Mouse (Mus musculus) midbrain, embryonic 10.5 days (tissue): ENCODE data around the gene Tacr1. TPM values are rescaled to one million over a fixed set of nuclear protein-coding genes. Genes with fewer than 3 reads are reported as not detected.

Experiments used
- DNase-seq: peaks from one replicate; pipeline ENCODE4 v3.0.0-alpha.2; 2017; ENCODE audit warnings: low spot score
- H3K27ac ChIP-seq: fragments of 300-500 bp; sonication (generic); replicated peaks from 2 replicates; pipeline ENCODE4 v1.5.1; 2016; ENCODE audit warnings: mild to moderate bottlenecking
- H3K27me3 ChIP-seq: fragments of 300-500 bp; sonication (generic); 2 replicates; pipeline ENCODE4 v1.6.1; 2016; ENCODE audit warnings: low read depth, mild to moderate bottlenecking; ENCODE audit not compliant: poor library complexity, severe bottlenecking
- H3K36me3 ChIP-seq: fragments of 300-500 bp; sonication (generic); 2 replicates; pipeline ENCODE4 v1.6.1; 2016; ENCODE audit warnings: mild to moderate bottlenecking, moderate library complexity
- H3K4me1 ChIP-seq: fragments of 300-500 bp; sonication (generic); 2 replicates; pipeline ENCODE4 v1.6.1; 2016
- H3K4me3 ChIP-seq: fragments of 300-500 bp; sonication (generic); 2 replicates; pipeline ENCODE4 v1.5.1; 2016; ENCODE audit warnings: mild to moderate bottlenecking, moderate library complexity
- H3K9me3 ChIP-seq: fragments of 300-500 bp; sonication (generic); replicated peaks from 2 replicates; pipeline ENCODE4 v1.6.1; 2016; ENCODE audit warnings: mild to moderate bottlenecking
- WGBS: fragments of 180-500 bp; shearing (Covaris S2); methylation state at CpG from one replicate; pipeline ENCODE4 v1.1.7; 2016; 5-methylcytosine and 5-hydroxymethylcytosine counted together
- polyA plus RNA-seq: library from polyadenylated mRNA; unstranded; fragments of >200 nt; fragmentation: Nextera tagmentation; extraction: Ambion mirVana; gene quantifications from 2 replicates; pipeline ENCODE4 v1.2.1, GENCODE M21; 2016

Tacr1 gene
- polyA plus RNA-seq, 1 experiment from 2014 or later = 0.33 TPM

GRCm38 (mm10) chr6:82457163-82457763 is 55.1 kb downstream of the Tacr1 start:
- Histone ChIP-seq H3K4me1 (no peaks in the 10 kb centered on the region), H3K4me3 (no peak overlapping the region), H3K9me3 (no peaks in the 10 kb centered on the region), H3K27ac (no peak overlapping the region), H3K36me3 (no peaks in the 10 kb centered on the region), H3K27me3 (no peaks in the 10 kb centered on the region)
- 86% methylated on average over 7 of the region's 7 CpGs for WGBS
- DNase-seq = no peak

- no peak for DNase-seq
- Histone ChIP-seq H3K9me3 (no peaks in the 10 kb centered on the region), H3K27ac (no peak overlapping the region), H3K36me3 (no peaks in the 10 kb centered on the region), H3K4me1 (no peaks in the 10 kb centered on the region), H3K4me3 (no peak overlapping the region), H3K27me3 (no peaks in the 10 kb centered on the region)
- 84% methylated on average over 15 of the region's 15 CpGs for WGBS
Observed at GRCm38 (mm10) chr6:82458762-82459389, 56.7 kb downstream of the Tacr1 start.

DNA sequence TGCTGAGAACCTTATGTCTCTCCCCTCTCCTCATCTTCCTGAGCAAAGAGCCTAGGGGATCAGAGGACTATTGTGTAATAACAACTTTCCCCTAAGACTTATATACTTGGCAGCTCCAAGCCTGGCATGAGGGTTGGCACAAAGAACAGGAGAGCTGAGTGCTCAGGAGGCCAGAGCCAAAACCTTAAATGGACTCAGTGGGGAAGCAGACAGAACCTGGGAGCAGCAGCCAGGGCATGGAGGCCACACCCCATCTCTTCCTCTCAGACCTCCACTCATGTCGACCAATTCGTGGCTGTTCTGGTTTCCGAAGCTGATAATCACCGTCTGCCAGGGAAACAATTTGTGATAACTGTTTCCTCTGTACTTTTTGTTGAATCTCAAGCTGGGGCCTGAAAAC is 61.0 kb downstream of the Tacr1 start:
- no peak for DNase-seq
- H3K27me3 ChIP-seq = no peaks in the 10 kb centered on the region
- no peaks in the 10 kb centered on the region for H3K36me3 ChIP-seq
- no peaks in the 10 kb centered on the region for H3K9me3 ChIP-seq
- WGBS = 87% methylated on average over 4 of the region's 4 CpGs
- H3K4me1 ChIP-seq = no peaks in the 10 kb centered on the region
- no peak overlapping the region for H3K27ac ChIP-seq
- no peak overlapping the region for H3K4me3 ChIP-seq

- no peak overlapping the region for H3K4me3 ChIP-seq
Observed at GRCm38 (mm10) chr6:82474477-82474876, 72.3 kb downstream of the Tacr1 start.

GRCm38 (mm10) chr6:82483842-82484241 is 81.7 kb downstream of the Tacr1 start:
- Histone ChIP-seq H3K9me3 (no peaks in the 10 kb centered on the region), H3K36me3 (no peaks in the 10 kb centered on the region), H3K4me1 (no peaks in the 10 kb centered on the region), H3K27ac (no peak overlapping the region), H3K4me3 (no peak overlapping the region), H3K27me3 (no peaks in the 10 kb centered on the region)
- DNase-seq = no peak
- WGBS = 90% methylated on average over 1 of the region's 1 CpGs

More at GRCm38 (mm10) chr6:82474477-82474876, 72.3 kb downstream of the Tacr1 start:
- 76% methylated on average over 6 of the region's 6 CpGs for WGBS
- DNase-seq = no peak
- Histone ChIP-seq H3K9me3 (no peaks in the 10 kb centered on the region), H3K4me1 (peaks cover 8% of the 10 kb centered on the region), H3K27me3 (no peaks in the 10 kb centered on the region), H3K36me3 (no peaks in the 10 kb centered on the region), H3K27ac (no peak overlapping the region)

GRCm38 (mm10) chr6:82494481-82494880 is 92.3 kb downstream of the Tacr1 start:
- Histone ChIP-seq H3K27ac (no peak overlapping the region), H3K27me3 (no peaks in the 10 kb centered on the region), H3K4me3 (no peak overlapping the region), H3K36me3 (no peaks in the 10 kb centered on the region), H3K9me3 (0 out of 2 replicates have a peak, but pooled peaks cover 3% of the 10 kb centered on the region), H3K4me1 (no peaks in the 10 kb centered on the region)
- WGBS = 84% methylated on average over 6 of the region's 6 CpGs
- DNase-seq = no peak

DNA sequence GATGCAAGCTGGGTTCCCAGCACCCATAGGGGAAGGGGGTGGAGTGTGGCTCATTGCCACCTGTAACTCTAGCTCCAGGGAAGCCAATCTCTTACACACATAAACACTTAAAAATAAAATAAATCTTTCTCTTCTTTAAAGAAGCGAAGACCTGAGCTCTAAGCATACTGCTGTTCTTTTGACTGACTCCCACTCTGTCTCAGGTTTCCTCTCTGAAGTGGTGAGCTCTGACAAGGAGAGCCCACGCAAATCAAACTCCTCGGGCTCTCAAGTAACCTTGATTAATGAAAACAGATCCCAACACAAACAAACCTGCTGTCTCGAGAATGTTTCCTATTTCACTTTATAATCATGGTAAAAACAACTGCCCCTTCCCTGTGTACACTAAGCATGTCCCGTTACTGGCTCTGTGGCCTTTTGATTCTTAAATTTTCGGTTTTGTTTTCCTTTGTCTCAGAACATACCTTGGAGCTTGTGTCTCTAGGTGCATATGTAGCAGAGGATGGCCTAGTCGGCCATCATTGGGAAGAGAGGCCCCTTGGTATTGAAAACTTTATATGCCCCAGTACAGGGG is 108.8 kb downstream of the Tacr1 start:
- 80% methylated on average over 7 of the region's 7 CpGs for WGBS
- no peaks in the 10 kb centered on the region for H3K36me3 ChIP-seq
- no peak overlapping the region for H3K27ac ChIP-seq
- no peak for DNase-seq
- no peaks in the 10 kb centered on the region for H3K9me3 ChIP-seq
- no peaks in the 10 kb centered on the region for H3K4me1 ChIP-seq
- no peak overlapping the region for H3K4me3 ChIP-seq
- no peaks in the 10 kb centered on the region for H3K27me3 ChIP-seq

- H3K27me3 ChIP-seq = no peaks in the 10 kb centered on the region
- WGBS = 85% methylated on average over 3 of the region's 3 CpGs
- H3K36me3 ChIP-seq = no peaks in the 10 kb centered on the region
- H3K4me3 ChIP-seq = no peak overlapping the region
- no peak for DNase-seq
- no peaks in the 10 kb centered on the region for H3K9me3 ChIP-seq
- no peaks in the 10 kb centered on the region for H3K4me1 ChIP-seq
- H3K27ac ChIP-seq = no peak overlapping the region
Observed at GRCm38 (mm10) chr6:82519626-82520025, 117.5 kb downstream of the Tacr1 start.

DNA sequence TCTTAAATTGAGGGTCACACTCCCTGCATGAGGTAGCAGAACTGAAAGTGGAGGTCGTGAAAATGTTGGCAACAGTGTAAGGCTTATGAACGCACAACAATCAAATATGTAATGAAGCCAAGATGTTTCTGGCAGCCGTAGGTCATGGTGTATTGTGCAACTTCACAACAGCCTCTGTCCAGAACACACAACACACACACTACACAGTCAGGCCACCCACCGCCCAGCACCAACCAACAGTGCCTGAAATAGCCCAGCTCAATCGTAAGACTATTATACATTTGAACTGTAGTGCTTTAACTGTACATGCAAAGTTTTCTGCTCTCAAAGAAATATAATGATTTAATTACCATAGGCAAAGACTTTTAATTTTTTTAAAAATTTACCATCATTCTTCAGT is 120.4 kb downstream of the Tacr1 start:
- DNase-seq = no peak
- WGBS = 90% methylated on average over 5 of the region's 5 CpGs
- H3K4me3 ChIP-seq = no peak overlapping the region
- no peaks in the 10 kb centered on the region for H3K27me3 ChIP-seq
- H3K27ac ChIP-seq = no peak overlapping the region
- H3K36me3 ChIP-seq = no peaks in the 10 kb centered on the region
- H3K9me3 ChIP-seq = no peaks in the 10 kb centered on the region
- peaks cover 14% of the 10 kb centered on the region for H3K4me1 ChIP-seq

DNA sequence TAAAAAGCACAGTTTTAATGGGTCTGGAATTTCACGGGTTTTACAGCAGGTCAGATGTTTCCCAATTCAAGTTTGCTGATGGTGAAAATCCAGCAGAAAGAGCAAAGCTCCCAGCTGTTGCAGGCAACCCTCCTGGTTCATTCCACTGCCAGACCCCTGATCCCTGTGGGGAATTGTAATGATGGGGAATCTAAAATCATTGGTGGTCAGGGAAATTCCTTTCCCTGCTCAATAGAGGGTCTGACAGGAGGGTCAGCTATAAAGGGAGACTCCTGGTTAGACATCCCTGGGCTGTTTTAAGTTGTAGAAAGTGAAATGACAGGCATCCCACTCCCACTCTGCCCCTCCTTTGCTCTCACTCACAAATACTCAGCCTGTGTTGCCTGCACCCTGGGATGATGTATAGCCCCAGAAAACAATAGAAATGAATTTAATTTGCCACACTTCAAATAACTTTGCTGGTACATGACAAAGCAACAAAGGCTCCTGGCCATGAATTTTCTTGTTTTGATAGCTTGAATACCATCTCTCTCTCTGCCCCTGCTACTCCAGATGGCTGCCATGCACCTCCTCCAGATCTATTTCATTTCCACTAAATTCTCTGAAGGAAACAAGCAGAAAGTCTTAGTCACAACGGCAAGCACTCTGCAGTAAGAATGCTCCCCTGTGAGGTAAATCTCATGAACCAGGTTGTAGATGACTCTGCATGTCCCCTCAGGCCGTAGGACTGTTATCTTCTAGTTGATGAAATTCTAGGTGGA is 123.2 kb downstream of the Tacr1 start:
- Histone ChIP-seq H3K36me3 (no peaks in the 10 kb centered on the region), H3K27ac (0 out of 2 replicates have a peak overlapping the region, but pooled peaks have one; percentile 13), H3K27me3 (no peaks in the 10 kb centered on the region), H3K4me3 (no peak overlapping the region), H3K9me3 (no peaks in the 10 kb centered on the region), H3K4me1 (peaks cover 14% of the 10 kb centered on the region)
- WGBS = 63% methylated on average over 3 of the region's 3 CpGs
- no peak for DNase-seq

DNA sequence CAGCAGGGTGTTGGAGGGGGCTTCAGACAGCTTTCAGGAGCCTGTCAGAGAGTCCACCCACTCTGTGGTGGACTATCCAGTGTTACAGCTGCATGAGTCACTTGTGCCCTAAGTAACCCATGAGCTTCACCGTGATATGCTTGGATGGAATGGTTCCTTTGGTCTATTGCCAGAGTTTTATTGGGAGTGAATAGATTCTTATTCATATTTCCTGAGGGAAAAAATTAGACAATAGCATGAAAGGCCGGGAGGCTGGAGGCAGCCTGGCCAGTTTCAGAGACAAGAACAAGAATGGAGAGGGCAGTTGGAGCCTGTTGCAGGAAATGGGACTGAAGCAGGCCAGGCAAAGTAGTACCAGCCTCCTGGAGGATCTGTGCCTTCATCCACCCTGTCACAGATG is 126.5 kb downstream of the Tacr1 start:
- DNase-seq = no peak
- Histone ChIP-seq H3K4me3 (no peak overlapping the region), H3K36me3 (no peaks in the 10 kb centered on the region), H3K27ac (no peak overlapping the region), H3K27me3 (no peaks in the 10 kb centered on the region), H3K9me3 (no peaks in the 10 kb centered on the region), H3K4me1 (peaks cover 14% of the 10 kb centered on the region)
- 81% methylated on average over 2 of the region's 2 CpGs for WGBS

DNA sequence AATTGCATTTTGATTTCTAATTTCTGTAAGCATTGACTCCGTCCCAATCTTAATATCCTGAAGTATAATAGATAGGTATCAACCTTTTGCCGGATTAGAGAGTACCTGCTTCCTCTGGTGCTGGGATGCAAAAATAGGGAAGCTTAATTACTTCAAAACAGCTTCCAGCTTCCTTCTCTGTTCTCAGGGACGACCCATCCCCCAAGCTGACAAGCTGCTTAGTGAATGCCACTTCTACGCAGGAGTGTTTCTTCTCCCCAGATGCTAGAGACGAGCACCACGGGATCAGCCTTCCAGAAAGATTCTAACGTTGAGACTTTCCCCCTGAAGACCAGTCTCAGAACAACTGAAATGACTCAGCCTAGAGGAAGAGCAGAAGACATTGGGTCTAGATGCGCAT is 134.5 kb downstream of the Tacr1 start:
- Histone ChIP-seq H3K9me3 (no peaks in the 10 kb centered on the region), H3K27me3 (peaks cover 9% of the 10 kb centered on the region; the same call in 1 of the 2 replicates), H3K27ac (no peak overlapping the region), H3K4me1 (peaks cover 14% of the 10 kb centered on the region), H3K4me3 (no peak overlapping the region), H3K36me3 (no peaks in the 10 kb centered on the region)
- DNase-seq = no peak
- WGBS = 43% methylated on average over 8 of the region's 8 CpGs

- Histone ChIP-seq H3K27ac (no peak overlapping the region), H3K4me1 (no peaks in the 10 kb centered on the region), H3K4me3 (no peak overlapping the region), H3K36me3 (no peaks in the 10 kb centered on the region), H3K9me3 (peaks cover 10% of the 10 kb centered on the region; the same call in 1 of the 2 replicates), H3K27me3 (peaks cover 4% of the 10 kb centered on the region; the same call in 1 of the 2 replicates)
- DNase-seq = no peak
- WGBS = 68% methylated on average over 3 of the region's 3 CpGs
Observed at GRCm38 (mm10) chr6:82549270-82549669, 147.1 kb downstream of the Tacr1 start.
